Mouse (Mus musculus): ENCODE results near the gene Znhit6. TPM values are rescaled to one million over a fixed set of nuclear protein-coding genes. Genes with fewer than 3 reads are reported as not detected.

Znhit6 gene
- total RNA-seq, 2 experiments from 2014 or later = 20.8 to 23.5 TPM

GRCm38 (mm10) chr3:145641878-145642277 lies 65.9 kb downstream of the Znhit6 start:
- DNase-seq (ENCODE audit: low spot score in 2 of 2) = no peak

GRCm38 (mm10) chr3:145642861-145643260 lies 66.9 kb downstream of the Znhit6 start:
- no peak for DNase-seq (ENCODE audit: low spot score in 2 of 2)

DNA sequence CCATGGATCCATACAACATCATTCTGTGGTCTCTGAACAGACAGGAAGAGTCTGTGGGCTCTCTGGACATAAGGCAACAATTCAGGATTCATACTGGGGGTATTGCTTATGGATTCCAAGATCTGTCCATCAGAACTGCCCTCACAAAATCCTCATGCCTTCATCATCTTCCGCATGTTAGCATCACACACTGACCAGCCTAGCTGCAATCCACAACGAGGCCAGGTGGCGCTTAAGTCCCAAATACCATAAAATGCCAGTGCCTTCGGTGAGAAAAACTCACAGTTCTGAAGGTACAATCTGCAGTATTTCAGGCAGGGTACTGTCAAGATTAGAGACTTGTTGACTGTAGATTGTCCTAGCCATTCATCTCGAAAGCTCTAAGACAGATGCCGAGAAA lies 69.5 kb downstream of the Znhit6 start:
- no peak for DNase-seq (ENCODE audit: low spot score in 2 of 2)

DNA sequence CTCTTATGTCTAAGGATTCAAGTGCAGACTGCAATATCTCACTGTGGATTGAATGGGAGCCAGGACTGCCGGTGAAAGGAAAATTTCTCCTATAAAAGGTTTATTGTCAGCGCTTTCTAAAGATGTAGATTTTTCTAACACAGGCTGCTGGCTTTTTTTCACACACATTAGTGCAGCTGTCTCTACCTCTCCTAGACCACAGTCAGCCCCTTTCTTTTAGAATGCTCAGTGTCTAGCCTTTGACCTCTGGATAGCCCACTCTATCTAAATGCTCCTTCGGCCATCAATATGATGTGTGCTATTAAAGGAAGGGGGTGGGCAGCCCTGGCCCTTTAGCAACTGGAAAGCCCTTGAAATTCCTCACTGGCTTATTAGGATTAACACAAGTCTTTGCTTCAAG lies 70.0 kb downstream of the Znhit6 start:
- no peak for DNase-seq (ENCODE audit: low spot score in 2 of 2)

- DNase-seq (ENCODE audit: low spot score in 2 of 2) = no peak
Observed at GRCm38 (mm10) chr3:145646666-145647065, 70.7 kb downstream of the Znhit6 start.

DNA sequence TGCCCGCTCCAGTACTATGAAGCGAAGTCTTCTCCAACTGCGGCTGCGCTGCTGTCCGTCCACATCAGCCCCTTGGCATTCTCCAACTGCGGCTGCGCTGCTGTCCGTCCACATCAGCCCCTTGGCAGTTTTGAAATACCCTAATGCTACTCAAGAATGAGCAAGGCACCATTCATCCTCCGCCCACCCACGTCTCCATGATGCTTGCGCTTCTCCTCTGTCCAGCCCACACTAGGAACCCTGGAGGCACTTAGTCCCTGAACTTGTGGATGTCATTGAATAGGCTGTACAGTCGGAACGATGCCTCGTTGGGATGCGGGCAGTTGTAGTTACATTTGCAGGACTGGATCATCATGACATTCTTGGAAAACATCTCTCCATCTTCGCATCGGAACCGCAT lies 71.4 kb downstream of the Znhit6 start:
- no peak for DNase-seq (ENCODE audit: low spot score in 2 of 2)

- DNase-seq (ENCODE audit: low spot score in 2 of 2) = no peak
Observed at GRCm38 (mm10) chr3:145648097-145648931, 72.3 kb downstream of the Znhit6 start.

GRCm38 (mm10) chr3:145648991-145649851 lies 73.2 kb downstream of the Znhit6 start:
- DNase-seq (ENCODE audit: low spot score in 2 of 2) = peak in 1 of 2 experiments; percentile 34

- DNase-seq (ENCODE audit: low spot score in 2 of 2) = peak in 1 of 2 experiments; percentile 29
Observed at GRCm38 (mm10) chr3:145649852-145650202, 73.8 kb downstream of the Znhit6 start, which contains the start of gene Ccn1. TSS of gene Ccn1 (minus strand) at chr3:145649981.

GRCm38 (mm10) chr3:145650298-145651011 lies 74.5 kb downstream of the Znhit6 start:
- DNase-seq (ENCODE audit: low spot score in 2 of 2) = no peak

DNA sequence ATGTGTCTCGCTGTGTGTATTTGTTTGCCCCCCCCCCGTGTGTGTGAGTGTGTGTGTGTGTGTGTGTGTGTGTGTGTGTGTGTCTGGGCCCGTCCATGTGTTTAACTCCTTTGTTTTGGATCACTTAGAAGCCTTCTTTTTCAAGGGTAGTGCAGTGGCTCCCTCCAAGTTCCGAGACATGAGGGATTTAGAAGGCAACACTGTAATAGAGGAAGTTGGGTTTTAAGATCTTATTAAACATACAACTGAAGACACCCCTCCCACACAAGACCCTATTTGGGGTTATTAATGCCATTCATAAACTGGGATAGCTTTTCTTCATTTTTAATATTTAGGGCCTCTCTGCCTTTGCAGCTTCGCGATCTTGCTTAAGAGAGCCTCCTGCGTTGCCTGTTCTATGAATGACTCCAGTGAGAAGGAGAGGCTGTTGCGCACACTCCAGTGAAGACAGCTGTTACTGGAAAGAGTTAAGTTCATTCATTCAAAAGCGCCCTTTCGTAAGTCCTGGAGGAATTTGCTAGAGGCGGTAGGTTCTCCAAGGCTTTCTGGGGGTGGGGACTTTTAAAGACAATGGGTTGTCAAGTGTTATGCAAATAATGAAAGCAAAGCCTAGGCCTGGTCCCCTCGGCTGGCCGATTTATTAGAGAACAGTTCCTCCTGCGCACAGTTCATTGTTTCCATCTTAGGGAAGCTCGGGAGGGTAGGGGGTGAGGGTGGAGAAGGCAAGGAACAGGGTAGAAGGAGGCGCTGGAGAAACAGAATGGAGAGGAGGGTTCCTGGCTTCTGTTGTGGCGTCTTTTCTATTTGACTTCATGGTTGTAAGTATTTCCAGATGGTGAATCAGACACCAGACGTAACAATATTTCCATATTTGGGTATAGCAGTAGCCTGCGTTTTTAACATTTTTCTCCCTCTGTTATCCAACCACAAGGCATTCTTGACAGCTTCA lies 75.3 kb downstream of the Znhit6 start:
- DNase-seq (ENCODE audit: low spot score in 2 of 2) = no peak

- no peak for DNase-seq (ENCODE audit: low spot score in 2 of 2)
Observed at GRCm38 (mm10) chr3:145651978-145652321, 75.9 kb downstream of the Znhit6 start.

DNA sequence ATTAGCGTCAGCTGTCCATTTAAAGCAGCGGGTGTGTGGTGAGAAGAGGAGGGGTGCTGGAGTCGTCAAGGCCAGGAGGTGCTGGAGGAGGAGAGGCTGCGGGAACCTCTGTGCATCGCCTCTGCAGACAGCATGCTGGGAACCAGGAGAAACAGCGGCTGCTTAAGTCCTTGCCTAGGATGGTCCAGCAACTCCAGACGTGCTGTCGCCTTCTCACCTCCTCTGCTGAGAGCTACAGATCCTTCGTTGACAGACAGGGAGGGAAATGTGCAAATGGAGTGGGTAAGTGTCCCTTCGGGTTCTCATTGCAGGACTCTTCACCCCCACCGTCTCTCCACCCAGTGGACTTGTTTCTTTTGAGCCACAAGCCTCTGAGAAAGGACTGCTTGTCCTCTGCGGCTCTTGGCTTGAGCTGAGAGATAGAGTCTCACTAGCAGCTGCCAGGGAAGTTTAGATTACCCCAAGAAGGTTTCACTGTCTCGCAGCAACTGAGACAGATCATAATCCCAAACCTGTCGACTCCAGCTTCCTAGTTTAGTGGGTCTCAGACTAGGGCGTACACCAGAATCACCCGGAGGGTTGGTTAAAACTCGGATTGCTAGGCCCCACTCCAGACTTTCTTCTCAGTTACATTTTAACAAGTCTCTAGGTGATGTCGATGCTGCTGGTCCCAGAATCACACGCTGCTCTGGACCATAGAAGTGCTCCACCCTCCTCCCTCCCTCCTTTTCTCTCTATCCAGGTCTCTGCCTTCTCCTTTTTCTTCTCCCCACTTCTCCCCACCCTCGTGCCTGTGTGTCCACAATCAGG lies 76.5 kb downstream of the Znhit6 start:
- no peak for DNase-seq (ENCODE audit: low spot score in 2 of 2)

GRCm38 (mm10) chr3:145653191-145653940 lies 77.4 kb downstream of the Znhit6 start:
- peak; percentile 28 to 36 for DNase-seq (ENCODE audit: low spot score in 2 of 2)

DNA sequence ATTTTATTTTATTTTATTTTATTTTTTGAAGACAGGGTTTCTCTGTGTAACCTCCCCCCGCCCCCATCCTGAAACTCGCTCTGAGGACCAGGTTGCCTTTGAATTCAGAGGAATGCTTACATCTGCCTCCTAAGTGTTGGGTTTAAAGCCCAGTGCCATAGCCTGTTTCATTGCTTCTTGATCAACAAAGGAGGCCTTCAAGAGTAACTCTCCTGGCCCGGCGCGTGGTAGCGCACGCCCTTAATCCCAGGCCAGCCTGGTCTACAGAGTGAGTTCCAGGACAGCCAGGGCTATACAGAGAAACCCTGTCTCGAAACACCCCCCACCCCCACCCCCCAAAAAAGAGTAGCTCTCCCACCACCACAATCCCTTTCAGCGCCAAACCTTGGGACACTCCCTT lies 78.0 kb downstream of the Znhit6 start:
- no peak for DNase-seq (ENCODE audit: low spot score in 2 of 2)

Data from adrenal gland, postnatal 4 days (tissue).